Mouse (Mus musculus): ENCODE measurements around the gene Pde7b. TPM values are rescaled to one million over a fixed set of nuclear protein-coding genes. Genes with fewer than 3 reads are reported as not detected.

The Pde7b gene
- polyA plus RNA-seq, 1 experiment from 2014 or later = 6.7 TPM

DNA sequence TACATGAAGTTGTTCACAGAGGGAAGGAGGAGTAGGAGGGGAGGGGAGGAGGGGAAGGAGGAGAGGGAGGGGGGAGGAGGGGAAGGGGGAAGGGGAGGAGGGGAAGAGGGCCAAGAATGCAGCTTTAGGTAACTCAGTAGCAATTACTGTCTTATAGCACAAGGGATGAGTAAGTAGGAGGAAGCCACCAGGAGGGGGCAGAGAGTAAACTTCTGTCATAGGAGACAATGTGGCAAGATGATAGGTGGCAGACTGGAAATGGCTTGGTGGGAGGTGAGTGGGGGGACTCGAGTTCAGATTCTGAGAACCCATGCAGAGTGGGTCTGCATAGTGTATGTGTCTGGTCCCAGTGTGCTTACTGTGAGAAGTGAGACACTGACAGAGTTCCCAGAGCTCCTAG lies 234.1 kb downstream of the Pde7b start:
- H3K9me3 ChIP-seq (replicated peaks) = no peaks in the 10 kb centered on the region
- H3K36me3 ChIP-seq = no peaks in the 10 kb centered on the region
- no peak for ATAC-seq (replicated peaks; ENCODE audit: insufficient number of reproducible peaks, insufficient read depth, low FRiP score, low read depth)
- H3K27ac ChIP-seq = peak overlapping the region; percentile 16; the same call in 1 of the 2 replicates
- no peak overlapping the region for H3K9ac ChIP-seq
- H3K4me3 ChIP-seq = no peak overlapping the region
- peaks cover 49% of the 10 kb centered on the region for H3K4me1 ChIP-seq (replicated peaks)
- no peaks in the 10 kb centered on the region for H3K27me3 ChIP-seq
- no peak overlapping the region for H3K4me2 ChIP-seq
- WGBS = 38% methylated on average over 1 of the region's 1 CpGs

DNA sequence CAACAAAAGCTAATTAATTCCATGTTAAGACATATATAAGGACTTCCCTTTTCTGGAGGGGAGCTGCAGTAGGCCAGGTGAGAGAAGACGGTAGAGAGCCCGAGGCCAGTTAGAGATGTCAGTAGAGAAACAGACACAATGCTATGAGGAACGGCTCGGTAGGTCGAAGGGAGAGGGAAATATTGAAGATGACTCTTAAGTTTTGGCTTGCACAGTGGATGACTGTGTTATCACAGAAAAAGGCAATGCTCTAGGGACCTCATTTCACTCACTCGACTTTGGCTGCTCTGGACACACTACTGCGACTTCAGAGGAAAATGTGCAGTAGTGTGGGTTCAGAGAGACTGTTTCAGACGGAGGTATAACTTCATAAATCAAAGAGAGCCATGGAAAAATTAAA lies 234.6 kb downstream of the Pde7b start:
- H3K36me3 ChIP-seq = no peaks in the 10 kb centered on the region
- no peak overlapping the region for H3K27ac ChIP-seq
- no peaks in the 10 kb centered on the region for H3K9me3 ChIP-seq (replicated peaks)
- no peak overlapping the region for H3K4me3 ChIP-seq
- H3K4me2 ChIP-seq = no peak overlapping the region
- H3K9ac ChIP-seq = no peak overlapping the region
- WGBS = 71% methylated on average over 8 of the region's 8 CpGs
- peaks cover 52% of the 10 kb centered on the region for H3K4me1 ChIP-seq (replicated peaks)
- no peak for ATAC-seq (replicated peaks; ENCODE audit: insufficient number of reproducible peaks, insufficient read depth, low FRiP score, low read depth)
- no peaks in the 10 kb centered on the region for H3K27me3 ChIP-seq

DNA sequence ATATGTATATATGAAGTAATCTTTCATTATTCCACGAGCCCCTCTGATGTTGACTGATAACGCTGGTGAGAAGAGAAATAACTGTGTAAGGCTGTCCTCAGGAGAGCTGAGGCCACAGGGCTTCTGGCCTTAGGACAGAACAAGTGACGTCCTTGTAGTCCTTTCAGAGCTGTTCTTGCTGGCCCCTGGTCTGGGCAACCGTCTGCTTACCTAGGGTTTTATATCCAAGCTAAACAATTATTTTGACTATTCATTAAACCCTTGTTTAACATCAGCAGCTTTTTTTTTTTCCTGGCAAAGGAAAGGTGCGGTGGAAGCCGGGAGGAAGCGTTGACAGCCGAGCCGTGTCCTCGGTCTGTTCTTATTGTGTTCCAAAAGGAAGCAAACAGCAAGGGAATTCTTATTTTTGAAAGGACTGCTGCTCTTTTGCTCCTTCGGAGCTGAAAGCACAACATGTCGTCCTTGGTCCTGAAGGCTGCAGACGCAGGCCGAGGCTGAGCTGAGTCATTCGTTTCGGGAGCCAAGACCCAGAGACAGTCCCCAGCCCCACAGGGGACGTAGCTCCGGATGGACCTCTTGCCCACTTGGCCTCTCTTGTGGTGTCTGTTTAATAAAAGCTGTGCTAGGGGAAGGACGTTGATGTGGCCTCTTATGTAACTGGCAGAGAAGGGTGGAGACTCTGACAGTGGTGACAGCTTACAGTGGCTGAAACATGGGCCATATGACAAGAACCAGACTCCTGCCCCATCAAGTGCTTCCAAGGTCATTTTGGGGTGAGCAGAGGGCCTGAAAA lies 238.2 kb downstream of the Pde7b start:
- H3K27me3 ChIP-seq = no peaks in the 10 kb centered on the region
- WGBS = 17% methylated on average over 19 of the region's 19 CpGs
- peak overlapping the region; percentile 14; the same call in 1 of the 2 replicates for H3K4me3 ChIP-seq
- peak overlapping the region; percentile 86 for H3K27ac ChIP-seq
- peak overlapping the region; percentile 54 for H3K4me2 ChIP-seq
- no peaks in the 10 kb centered on the region for H3K9me3 ChIP-seq (replicated peaks)
- ATAC-seq (replicated peaks; ENCODE audit: insufficient number of reproducible peaks, insufficient read depth, low FRiP score, low read depth) = peak; percentile 98
- peaks cover 42% of the 10 kb centered on the region for H3K4me1 ChIP-seq (replicated peaks)
- no peaks in the 10 kb centered on the region for H3K36me3 ChIP-seq
- H3K9ac ChIP-seq = no peak overlapping the region

DNA sequence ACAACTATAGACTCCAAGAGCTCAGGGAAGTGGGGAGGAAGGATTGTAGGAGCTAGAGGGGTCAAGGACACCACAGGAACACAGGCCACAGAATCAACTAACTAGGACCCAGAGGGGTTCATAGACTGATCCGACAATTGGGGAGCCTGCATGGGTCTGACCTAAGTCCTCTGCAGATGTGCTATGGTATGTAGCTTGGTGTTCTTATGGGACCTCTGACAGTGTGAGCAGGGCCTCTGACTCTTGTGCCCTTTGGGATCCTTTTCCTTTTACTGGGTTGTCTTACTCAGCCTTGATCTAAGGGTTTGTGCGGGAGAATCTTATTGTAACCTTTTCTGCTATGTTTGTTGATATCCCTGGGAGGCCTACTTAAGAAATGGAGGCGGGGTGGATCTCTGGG lies 239.1 kb downstream of the Pde7b start:
- no peak overlapping the region for H3K4me3 ChIP-seq
- H3K9ac ChIP-seq = no peak overlapping the region
- H3K9me3 ChIP-seq (replicated peaks) = no peaks in the 10 kb centered on the region
- H3K4me1 ChIP-seq (replicated peaks) = peaks cover 47% of the 10 kb centered on the region
- WGBS = 73% methylated on average over 3 of the region's 3 CpGs
- no peaks in the 10 kb centered on the region for H3K36me3 ChIP-seq
- ATAC-seq (replicated peaks; ENCODE audit: insufficient number of reproducible peaks, insufficient read depth, low FRiP score, low read depth) = no peak
- peak overlapping the region; percentile 86 for H3K27ac ChIP-seq
- no peak overlapping the region for H3K4me2 ChIP-seq
- no peaks in the 10 kb centered on the region for H3K27me3 ChIP-seq

DNA sequence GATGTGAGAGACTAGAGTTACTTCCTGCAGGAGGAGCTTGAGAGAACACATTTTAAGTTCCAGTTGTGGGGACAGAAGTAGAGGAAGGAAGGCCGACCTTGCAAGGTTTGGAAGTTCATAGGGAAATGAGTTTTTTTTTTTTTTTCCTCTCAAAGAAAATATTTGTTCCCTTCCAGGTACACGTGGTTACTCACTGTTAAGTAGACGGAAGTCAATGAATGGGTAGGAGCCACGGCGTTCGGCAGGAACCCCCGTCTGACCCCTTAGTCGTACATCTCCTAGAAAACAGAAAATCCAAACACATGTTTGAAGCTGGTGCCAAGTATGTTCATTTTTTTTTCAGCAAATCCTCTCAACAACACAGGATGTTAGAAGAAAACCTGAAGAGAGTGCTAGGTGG lies 245.4 kb downstream of the Pde7b start:
- Histone ChIP-seq H3K9ac (no peak overlapping the region), H3K4me2 (no peak overlapping the region), H3K27me3 (no peaks in the 10 kb centered on the region), H3K27ac (no peak overlapping the region), H3K36me3 (no peaks in the 10 kb centered on the region), H3K4me1 (replicated peaks) (peaks cover 16% of the 10 kb centered on the region; the same call in 1 of the 2 replicates), H3K9me3 (replicated peaks) (no peaks in the 10 kb centered on the region), H3K4me3 (no peak overlapping the region)
- WGBS = 66% methylated on average over 8 of the region's 8 CpGs
- ATAC-seq (replicated peaks; ENCODE audit: insufficient number of reproducible peaks, insufficient read depth, low FRiP score, low read depth) = no peak

DNA sequence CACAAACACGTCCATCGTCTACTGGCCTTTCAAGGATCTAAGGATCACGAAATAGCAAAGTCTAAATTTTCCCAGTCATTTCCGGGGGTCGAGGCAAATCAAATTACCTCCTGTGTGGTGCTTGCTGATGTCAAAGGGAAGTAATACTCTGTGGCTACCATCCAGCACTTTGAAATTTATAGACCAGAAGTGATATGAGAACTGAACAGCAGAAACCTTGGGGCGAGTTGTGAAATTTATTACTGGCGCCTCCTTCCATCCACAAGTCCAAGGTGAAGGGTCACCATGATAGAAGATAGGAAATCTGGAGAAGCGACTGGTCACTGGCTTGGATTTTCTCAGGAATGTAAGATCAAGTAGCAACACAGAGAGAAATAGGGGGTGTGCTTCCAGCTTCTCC lies 246.4 kb downstream of the Pde7b start:
- Histone ChIP-seq H3K4me2 (no peak overlapping the region), H3K27ac (no peak overlapping the region), H3K4me3 (no peak overlapping the region), H3K27me3 (no peaks in the 10 kb centered on the region), H3K4me1 (replicated peaks) (peaks cover 16% of the 10 kb centered on the region; the same call in 1 of the 2 replicates), H3K9me3 (replicated peaks) (no peaks in the 10 kb centered on the region), H3K36me3 (no peaks in the 10 kb centered on the region), H3K9ac (no peak overlapping the region)
- ATAC-seq (replicated peaks; ENCODE audit: insufficient number of reproducible peaks, insufficient read depth, low FRiP score, low read depth) = no peak
- 64% methylated on average over 8 of the region's 8 CpGs for WGBS

DNA sequence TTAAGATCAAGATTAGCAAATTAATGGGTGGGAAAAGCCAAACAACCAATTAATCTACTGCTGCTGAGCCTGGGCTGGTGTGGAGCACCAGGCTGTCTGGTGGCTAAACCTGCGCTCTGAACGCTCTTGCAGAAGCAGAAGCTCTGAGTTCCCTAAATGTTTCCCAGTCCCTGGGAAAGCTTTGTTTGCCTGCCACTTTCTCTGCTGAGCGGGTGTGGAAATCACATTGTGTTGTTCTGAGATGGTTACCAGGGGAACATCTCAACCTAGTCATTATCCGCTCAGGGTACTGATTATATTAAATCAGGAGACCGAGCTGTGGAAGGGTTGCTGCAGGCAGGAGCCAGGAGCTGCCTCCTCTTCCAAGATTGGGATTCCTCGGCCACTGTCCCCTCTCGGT lies 250.0 kb downstream of the Pde7b start:
- WGBS = 65% methylated on average over 7 of the region's 7 CpGs
- H3K36me3 ChIP-seq = no peaks in the 10 kb centered on the region
- H3K4me2 ChIP-seq = no peak overlapping the region
- no peaks in the 10 kb centered on the region for H3K9me3 ChIP-seq (replicated peaks)
- H3K27ac ChIP-seq = 0 out of 2 replicates have a peak overlapping the region, but pooled peaks have one; percentile 12
- H3K4me1 ChIP-seq (replicated peaks) = 0 out of 2 replicates have a peak, but pooled peaks cover 9% of the 10 kb centered on the region
- no peak overlapping the region for H3K4me3 ChIP-seq
- H3K9ac ChIP-seq = no peak overlapping the region
- no peak for ATAC-seq (replicated peaks; ENCODE audit: insufficient number of reproducible peaks, insufficient read depth, low FRiP score, low read depth)
- no peaks in the 10 kb centered on the region for H3K27me3 ChIP-seq

DNA sequence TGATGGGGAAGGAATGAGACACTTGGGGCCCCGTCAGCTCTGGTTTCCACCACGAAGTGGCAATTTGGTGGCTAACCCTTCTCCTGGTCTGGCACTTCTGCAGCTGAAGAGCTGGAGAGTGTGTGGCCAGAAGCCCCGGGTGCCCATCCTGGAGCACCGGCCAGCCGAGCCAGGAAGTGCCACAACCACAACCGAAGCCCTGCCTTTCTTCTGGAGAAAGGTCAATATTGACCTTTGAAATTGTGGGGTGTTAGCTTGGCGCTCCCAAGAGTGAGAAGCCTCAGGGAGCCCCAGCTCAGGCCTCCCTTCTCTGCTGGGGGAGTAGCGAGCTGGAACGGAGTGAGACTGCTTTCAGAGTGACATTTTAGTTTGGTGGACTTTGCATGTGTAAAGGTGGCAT lies 250.8 kb downstream of the Pde7b start:
- Histone ChIP-seq H3K4me2 (no peak overlapping the region), H3K27ac (no peak overlapping the region), H3K4me1 (replicated peaks) (0 out of 2 replicates have a peak, but pooled peaks cover 9% of the 10 kb centered on the region), H3K9me3 (replicated peaks) (no peaks in the 10 kb centered on the region), H3K36me3 (no peaks in the 10 kb centered on the region), H3K9ac (no peak overlapping the region), H3K27me3 (no peaks in the 10 kb centered on the region), H3K4me3 (no peak overlapping the region)
- 79% methylated on average over 9 of the region's 9 CpGs for WGBS
- no peak for ATAC-seq (replicated peaks; ENCODE audit: insufficient number of reproducible peaks, insufficient read depth, low FRiP score, low read depth)

DNA sequence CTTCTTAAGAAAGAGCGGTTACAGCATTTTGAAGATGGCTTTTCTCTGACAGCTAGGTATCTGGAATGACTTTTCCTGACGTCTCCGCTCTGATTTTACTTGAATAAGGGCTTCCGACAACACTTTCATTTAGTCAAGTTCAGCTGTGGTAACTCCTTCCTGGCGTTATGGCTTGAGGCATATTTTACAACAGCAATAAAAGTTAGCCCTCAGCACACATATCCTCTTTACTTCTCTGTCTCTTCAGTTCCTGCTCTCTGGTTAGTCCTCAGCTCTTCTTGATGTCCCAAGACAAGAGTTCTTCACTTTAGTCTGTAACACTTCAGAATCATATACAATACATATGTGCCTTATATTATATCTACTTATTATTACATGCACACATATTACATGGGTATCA lies 251.4 kb downstream of the Pde7b start:
- Histone ChIP-seq H3K27ac (no peak overlapping the region), H3K9me3 (replicated peaks) (no peaks in the 10 kb centered on the region), H3K27me3 (no peaks in the 10 kb centered on the region), H3K36me3 (no peaks in the 10 kb centered on the region), H3K4me3 (no peak overlapping the region), H3K4me1 (replicated peaks) (0 out of 2 replicates have a peak, but pooled peaks cover 5% of the 10 kb centered on the region), H3K4me2 (no peak overlapping the region), H3K9ac (no peak overlapping the region)
- WGBS = 90% methylated on average over 5 of the region's 5 CpGs
- no peak for ATAC-seq (replicated peaks; ENCODE audit: insufficient number of reproducible peaks, insufficient read depth, low FRiP score, low read depth)

DNA sequence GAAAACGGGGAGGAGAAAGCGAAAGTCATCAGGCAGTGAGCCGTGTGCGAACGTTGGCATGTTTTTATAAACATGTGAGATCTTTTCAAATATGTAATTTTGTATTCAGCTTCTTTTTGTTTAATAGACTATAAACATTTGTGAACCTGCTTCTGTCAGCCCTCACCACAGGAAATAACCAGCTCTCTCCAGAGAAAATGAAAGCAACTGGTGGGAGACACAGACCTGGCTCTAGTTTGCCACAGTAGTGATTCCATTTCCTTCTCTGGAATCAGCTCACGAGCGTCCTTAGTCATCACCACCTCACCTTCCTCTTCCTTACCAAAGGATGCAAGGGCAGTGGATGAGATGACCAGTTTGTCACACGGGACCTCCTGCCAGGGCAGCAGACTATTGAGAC lies 252.9 kb downstream of the Pde7b start:
- no peak overlapping the region for H3K4me2 ChIP-seq
- H3K4me3 ChIP-seq = no peak overlapping the region
- H3K27me3 ChIP-seq = no peaks in the 10 kb centered on the region
- H3K27ac ChIP-seq = no peak overlapping the region
- no peak for ATAC-seq (replicated peaks; ENCODE audit: insufficient number of reproducible peaks, insufficient read depth, low FRiP score, low read depth)
- H3K9me3 ChIP-seq (replicated peaks) = no peaks in the 10 kb centered on the region
- peaks cover 10% of the 10 kb centered on the region; the same call in 1 of the 2 replicates for H3K4me1 ChIP-seq (replicated peaks)
- no peaks in the 10 kb centered on the region for H3K36me3 ChIP-seq
- no peak overlapping the region for H3K9ac ChIP-seq
- WGBS = 82% methylated on average over 8 of the region's 8 CpGs

DNA sequence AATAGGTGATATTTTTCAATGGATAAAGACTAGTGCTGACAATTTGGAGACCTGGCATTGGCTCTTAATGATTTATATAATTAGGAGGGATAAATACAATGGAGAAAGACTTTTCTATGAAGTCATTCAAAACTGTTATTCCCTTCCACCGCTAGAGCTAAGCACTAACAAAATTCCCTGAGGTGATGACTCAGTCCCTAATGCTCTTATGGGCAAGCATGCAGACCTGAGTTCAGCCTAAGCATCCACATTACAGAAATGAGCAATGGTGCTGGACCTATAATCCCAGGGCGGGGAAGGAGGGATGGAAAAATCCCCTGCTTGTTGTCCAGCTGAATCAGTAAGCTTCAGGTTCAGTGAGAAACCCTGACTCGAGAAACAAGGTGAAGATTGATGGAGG lies 260.2 kb downstream of the Pde7b start:
- Histone ChIP-seq H3K27me3 (no peaks in the 10 kb centered on the region), H3K36me3 (no peaks in the 10 kb centered on the region), H3K4me3 (no peak overlapping the region), H3K9ac (no peak overlapping the region), H3K4me2 (no peak overlapping the region), H3K4me1 (replicated peaks) (peaks cover 20% of the 10 kb centered on the region; the same call in 1 of the 2 replicates), H3K9me3 (replicated peaks) (no peaks in the 10 kb centered on the region), H3K27ac (no peak overlapping the region)
- no peak for ATAC-seq (replicated peaks; ENCODE audit: insufficient number of reproducible peaks, insufficient read depth, low FRiP score, low read depth)
- WGBS = 73% methylated on average over 3 of the region's 3 CpGs

DNA sequence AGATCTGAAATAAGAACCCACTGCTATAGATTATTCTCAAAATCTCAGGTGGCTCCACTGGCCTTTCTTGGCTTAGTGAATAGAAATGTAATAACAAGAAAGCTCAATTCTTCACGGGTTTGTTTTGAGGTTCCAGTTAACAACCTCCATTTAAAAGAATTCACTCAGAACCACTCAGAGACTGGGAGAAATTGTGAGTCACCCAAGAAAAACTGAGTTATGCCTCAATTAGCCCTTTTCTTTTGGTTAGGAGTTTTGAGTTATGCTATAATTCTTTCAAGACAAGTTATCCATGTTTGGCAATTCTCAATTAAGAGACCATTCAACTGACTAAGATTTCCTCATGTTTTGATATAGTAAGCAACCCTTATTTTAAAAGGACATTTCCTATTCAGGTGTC lies 260.9 kb downstream of the Pde7b start:
- H3K4me1 ChIP-seq (replicated peaks) = peaks cover 27% of the 10 kb centered on the region
- WGBS = 85% methylated on average over 1 of the region's 1 CpGs

More for the DNA sequence above, 260.9 kb downstream of the Pde7b start:
- H3K9ac ChIP-seq = no peak overlapping the region
- H3K27me3 ChIP-seq = no peaks in the 10 kb centered on the region
- H3K4me2 ChIP-seq = no peak overlapping the region
- no peaks in the 10 kb centered on the region for H3K36me3 ChIP-seq
- H3K4me3 ChIP-seq = no peak overlapping the region
- H3K27ac ChIP-seq = no peak overlapping the region
- no peaks in the 10 kb centered on the region for H3K9me3 ChIP-seq (replicated peaks)
- ATAC-seq (replicated peaks; ENCODE audit: insufficient number of reproducible peaks, insufficient read depth, low FRiP score, low read depth) = no peak

Data from heart, embryonic 15.5 days (tissue).